Mouse (Mus musculus) macrophage (primary cell): Measurements from ENCODE around the gene Dusp19. TPM values are rescaled to one million over a fixed set of nuclear protein-coding genes. Genes with fewer than 3 reads are reported as not detected.

Experiments
- H3K27ac ChIP-seq: fragments of 350-480 bp; formaldehyde crosslinking; 2 replicates; pipeline ENCODE4 v1.9.0; 2021
- H3K36me3 ChIP-seq: fragments of 350-480 bp; formaldehyde crosslinking; 2 replicates; pipeline ENCODE4 v1.9.0; 2021; ENCODE audit errors: inconsistent target
- H3K4me3 ChIP-seq: fragments of 350-480 bp; formaldehyde crosslinking; 2 replicates; pipeline ENCODE4 v1.9.0; 2021; ENCODE audit errors: inconsistent target
- H3K79me2 ChIP-seq: fragments of 350-480 bp; formaldehyde crosslinking; 2 replicates; pipeline ENCODE4 v1.9.0; 2021; ENCODE audit errors: inconsistent target
- WGBS: methylation state at CpG from one replicate; pipeline ENCODE4 v1.1.7; 2026; ENCODE audit warnings: inconsistent platforms; ENCODE audit not compliant: missing documents; 5-methylcytosine and 5-hydroxymethylcytosine counted together
- polyA plus RNA-seq: library from polyadenylated mRNA; stranded (reverse); fragments of 250-400 nt; gene quantifications from 3 replicates; pipeline ENCODE4 v1.2.4, GENCODE M21; 2018; ENCODE audit warnings: inconsistent platforms

The Dusp19 gene
- polyA plus RNA-seq, 1 experiment from 2014 or later, result 5.9 TPM

- Histone ChIP-seq H3K36me3 (no peaks in the 10 kb centered on the region), H3K4me3 (no peak overlapping the region), H3K79me2 (no peaks in the 10 kb centered on the region), H3K27ac (no peak overlapping the region)
- WGBS, result 93% methylated on average over 19 of the region's 19 CpGs
Observed at GRCm38 (mm10) chr2:80603771-80604426, 12.9 kb upstream of the Dusp19 start.

DNA sequence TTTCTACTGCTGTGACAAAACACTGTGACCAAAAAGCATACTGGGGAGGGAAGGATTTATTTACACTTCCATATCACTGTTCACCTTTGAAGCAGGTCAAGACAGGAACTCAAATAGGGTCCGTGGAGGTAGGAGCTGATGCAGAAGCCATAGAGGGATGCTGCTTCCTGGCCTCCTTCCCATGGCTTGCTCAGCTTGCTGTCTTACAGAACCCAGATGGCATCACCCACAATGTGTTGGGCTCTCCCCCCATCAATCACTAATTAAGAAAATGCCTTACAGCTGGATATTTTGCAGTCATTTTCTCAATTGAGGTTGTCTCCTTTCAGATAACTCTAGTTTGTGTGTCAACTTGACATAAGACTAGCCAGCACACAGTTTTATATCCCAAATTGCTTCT lies 4.6 kb upstream of the Dusp19 start:
- 69% methylated on average over 1 of the region's 1 CpGs for WGBS
- H3K4me3 ChIP-seq, result no peak overlapping the region
- no peaks in the 10 kb centered on the region for H3K36me3 ChIP-seq
- H3K79me2 ChIP-seq, result no peaks in the 10 kb centered on the region
- no peak overlapping the region for H3K27ac ChIP-seq

DNA sequence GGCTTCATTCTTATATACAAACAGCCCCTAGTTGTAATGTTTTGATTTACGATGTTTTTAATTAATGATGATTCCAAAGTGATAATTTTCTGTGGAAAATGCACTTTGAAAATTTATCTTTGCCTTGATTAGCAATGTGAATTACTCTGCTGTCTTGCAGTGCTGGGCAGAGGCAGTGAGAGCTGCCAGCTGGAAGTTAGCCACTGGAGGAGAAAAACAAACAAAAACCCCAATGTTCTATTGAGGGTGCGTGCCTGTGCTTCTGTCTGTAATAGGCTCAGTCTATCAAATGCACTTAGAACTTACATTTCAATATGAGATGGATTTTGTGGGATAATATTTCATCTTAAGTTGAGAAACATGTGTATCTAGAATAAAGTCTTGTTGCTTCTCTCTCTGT lies 4.0 kb upstream of the Dusp19 start:
- Histone ChIP-seq H3K4me3 (no peak overlapping the region), H3K36me3 (no peaks in the 10 kb centered on the region), H3K79me2 (no peaks in the 10 kb centered on the region), H3K27ac (no peak overlapping the region)
- 95% methylated on average over 2 of the region's 2 CpGs for WGBS

GRCm38 (mm10) chr2:80618991-80619390 lies 2.1 kb downstream of the Dusp19 start:
- Histone ChIP-seq H3K27ac (no peak overlapping the region), H3K4me3 (no peak overlapping the region), H3K79me2 (no peaks in the 10 kb centered on the region), H3K36me3 (no peaks in the 10 kb centered on the region)
- 100% methylated on average over 3 of the region's 3 CpGs for WGBS

GRCm38 (mm10) chr2:80621921-80622320 lies 5.1 kb downstream of the Dusp19 start:
- 97% methylated on average over 3 of the region's 3 CpGs for WGBS
- Histone ChIP-seq H3K27ac (no peak overlapping the region), H3K79me2 (no peaks in the 10 kb centered on the region), H3K4me3 (no peak overlapping the region), H3K36me3 (peaks cover 4% of the 10 kb centered on the region; the same call in 1 of the 2 replicates)

GRCm38 (mm10) chr2:80624523-80624922 lies 7.7 kb downstream of the Dusp19 start:
- Histone ChIP-seq H3K27ac (no peak overlapping the region), H3K36me3 (peaks cover 4% of the 10 kb centered on the region; the same call in 1 of the 2 replicates), H3K79me2 (no peaks in the 10 kb centered on the region), H3K4me3 (no peak overlapping the region)
- 98% methylated on average over 4 of the region's 4 CpGs for WGBS

DNA sequence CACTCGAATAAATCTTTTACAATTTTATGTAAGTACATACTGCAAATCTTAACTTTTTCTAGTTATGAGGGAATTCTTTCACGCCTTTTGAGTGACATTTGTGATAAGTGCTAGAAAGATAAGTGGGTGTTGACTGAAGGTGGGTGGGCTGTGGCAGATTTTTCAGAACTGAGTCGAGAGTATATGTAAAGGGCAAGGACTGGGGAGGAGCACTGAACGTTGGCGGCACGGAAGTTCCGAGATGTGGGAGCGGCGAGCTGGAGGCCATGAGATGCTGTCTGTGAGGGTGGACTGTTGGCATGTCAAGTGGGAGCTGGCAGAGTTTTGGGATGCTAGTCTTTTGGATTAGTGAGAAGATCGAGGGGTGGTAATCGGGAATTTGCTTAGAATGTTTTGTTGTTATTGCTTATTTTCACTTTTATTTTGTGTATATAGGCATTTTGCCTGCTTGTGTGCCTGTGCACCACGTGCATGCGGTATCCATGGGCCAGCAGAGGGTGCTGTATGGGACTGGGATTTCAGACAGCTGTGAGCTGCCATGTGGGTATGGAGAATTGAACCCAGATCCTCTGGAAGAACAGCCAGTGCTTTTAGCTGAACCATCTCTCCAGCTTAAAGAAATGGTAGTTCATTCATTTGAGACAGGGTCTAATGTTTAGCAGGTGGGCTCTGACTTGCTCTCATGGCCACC lies 15.6 kb downstream of the Dusp19 start:
- Histone ChIP-seq H3K79me2 (no peaks in the 10 kb centered on the region), H3K4me3 (no peak overlapping the region), H3K36me3 (no peaks in the 10 kb centered on the region), H3K27ac (no peak overlapping the region)
- 98% methylated on average over 13 of the region's 13 CpGs for WGBS

- peaks cover 31% of the 10 kb centered on the region for H3K79me2 ChIP-seq
- under 1% methylated on average over 45 of the region's 45 CpGs for WGBS
- H3K27ac ChIP-seq, result 0 out of 2 replicates have a peak overlapping the region, but pooled peaks have one; percentile 5
- peak overlapping the region; percentile 74 for H3K4me3 ChIP-seq
- peaks cover 4% of the 10 kb centered on the region for H3K36me3 ChIP-seq
Observed at GRCm38 (mm10) chr2:80638364-80639241, 21.8 kb downstream of the Dusp19 start.

DNA sequence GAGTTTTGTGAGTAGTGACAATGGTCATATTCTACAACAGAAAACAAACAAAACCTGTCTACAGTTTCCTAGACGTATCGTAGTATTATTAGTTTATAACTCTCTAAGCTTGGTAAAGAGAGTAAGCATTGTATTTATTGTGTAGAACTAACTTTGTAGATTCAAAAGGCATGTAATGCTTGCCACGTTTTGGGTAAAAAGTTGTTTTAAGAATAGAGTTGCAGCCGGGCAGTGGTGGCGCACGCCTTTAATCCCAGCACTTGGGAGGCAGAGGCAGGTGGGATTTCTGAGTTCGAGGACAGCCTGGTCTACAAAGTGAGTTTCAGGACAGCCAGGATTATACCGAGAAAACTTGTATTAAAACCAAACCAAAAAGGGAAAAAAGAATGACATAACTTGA lies 22.6 kb downstream of the Dusp19 start:
- H3K79me2 ChIP-seq, result peaks cover 31% of the 10 kb centered on the region
- peaks cover 12% of the 10 kb centered on the region for H3K36me3 ChIP-seq
- 32% methylated on average over 8 of the region's 8 CpGs for WGBS
- H3K27ac ChIP-seq, result no peak overlapping the region
- H3K4me3 ChIP-seq, result peak overlapping the region; percentile 74

DNA sequence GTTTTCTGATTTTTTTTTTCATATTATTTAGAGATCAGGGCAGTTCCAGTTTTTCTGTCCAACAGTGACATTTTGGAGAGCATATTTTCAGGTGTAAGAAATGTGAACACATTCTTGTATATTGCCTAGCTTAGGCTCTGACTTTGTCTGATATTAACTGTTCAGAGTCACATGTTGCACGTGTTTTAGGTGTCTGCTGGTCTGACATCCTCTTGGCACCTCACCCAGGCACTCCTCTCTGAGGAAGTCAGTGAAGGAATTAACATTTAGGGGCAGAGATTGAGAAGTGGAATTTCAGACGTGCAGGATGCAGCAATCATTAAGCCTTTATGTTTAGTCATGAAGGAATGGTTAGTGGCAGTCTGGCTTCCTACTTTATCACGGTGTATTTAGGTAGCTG lies 23.0 kb downstream of the Dusp19 start:
- whole genome bisulfite sequencing, result 22% methylated on average over 3 of the region's 3 CpGs
- peaks cover 16% of the 10 kb centered on the region for H3K36me3 ChIP-seq
- peak overlapping the region; percentile 74 for H3K4me3 ChIP-seq
- H3K79me2 ChIP-seq, result peaks cover 31% of the 10 kb centered on the region
- no peak overlapping the region for H3K27ac ChIP-seq

GRCm38 (mm10) chr2:80661414-80661813 lies 44.6 kb downstream of the Dusp19 start:
- H3K79me2 ChIP-seq, result no peaks in the 10 kb centered on the region
- no peak overlapping the region for H3K27ac ChIP-seq

GRCm38 (mm10) chr2:80662682-80663081 lies 45.8 kb downstream of the Dusp19 start:
- H3K36me3 ChIP-seq, result no peaks in the 10 kb centered on the region; the same call in 1 of the 2 replicates
- H3K79me2 ChIP-seq, result no peaks in the 10 kb centered on the region
- WGBS, result 75% methylated on average over 2 of the region's 2 CpGs
- no peak overlapping the region for H3K27ac ChIP-seq
- H3K4me3 ChIP-seq, result no peak overlapping the region

More at GRCm38 (mm10) chr2:80661414-80661813, 44.6 kb downstream of the Dusp19 start:
- Histone ChIP-seq H3K36me3 (no peaks in the 10 kb centered on the region; the same call in 1 of the 2 replicates), H3K4me3 (no peak overlapping the region)

DNA sequence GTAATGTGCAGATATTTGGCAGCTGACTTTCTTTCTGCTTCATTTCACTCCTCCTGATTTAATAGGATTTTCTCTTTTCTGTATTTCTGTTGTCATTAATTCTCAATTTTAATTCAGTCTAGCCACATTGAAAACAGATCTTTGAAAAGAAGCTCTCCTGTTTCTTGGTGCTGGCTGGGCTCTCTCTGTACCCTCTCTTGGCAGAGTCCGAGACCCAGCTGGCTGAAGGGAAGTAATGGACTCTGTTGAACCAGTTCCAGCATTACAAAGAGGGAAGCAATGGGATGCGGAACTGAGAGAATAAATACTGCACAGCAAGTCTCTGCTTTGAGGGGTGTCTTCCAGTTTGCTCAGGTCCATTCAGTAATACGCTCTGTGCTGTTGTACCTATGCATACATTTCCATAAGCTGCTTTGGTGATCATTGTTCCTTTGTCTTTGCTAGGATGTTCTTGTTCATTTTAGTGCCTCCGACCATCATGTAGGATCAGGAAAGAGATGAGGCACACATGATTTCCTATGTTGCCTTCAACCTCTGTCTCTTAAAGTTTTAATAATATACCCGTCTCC lies 50.6 kb downstream of the Dusp19 start:
- 98% methylated on average over 5 of the region's 5 CpGs for WGBS
- Histone ChIP-seq H3K36me3 (no peaks in the 10 kb centered on the region), H3K27ac (no peak overlapping the region), H3K4me3 (no peak overlapping the region), H3K79me2 (no peaks in the 10 kb centered on the region)

GRCm38 (mm10) chr2:80669868-80670666 lies 53.2 kb downstream of the Dusp19 start:
- Histone ChIP-seq H3K27ac (no peak overlapping the region), H3K4me3 (no peak overlapping the region), H3K36me3 (no peaks in the 10 kb centered on the region), H3K79me2 (no peaks in the 10 kb centered on the region)
- 95% methylated on average over 9 of the region's 11 CpGs for WGBS
